Comparison of ENCODE assay signal across 13 mouse cellular contexts in the genomic region with DNA sequence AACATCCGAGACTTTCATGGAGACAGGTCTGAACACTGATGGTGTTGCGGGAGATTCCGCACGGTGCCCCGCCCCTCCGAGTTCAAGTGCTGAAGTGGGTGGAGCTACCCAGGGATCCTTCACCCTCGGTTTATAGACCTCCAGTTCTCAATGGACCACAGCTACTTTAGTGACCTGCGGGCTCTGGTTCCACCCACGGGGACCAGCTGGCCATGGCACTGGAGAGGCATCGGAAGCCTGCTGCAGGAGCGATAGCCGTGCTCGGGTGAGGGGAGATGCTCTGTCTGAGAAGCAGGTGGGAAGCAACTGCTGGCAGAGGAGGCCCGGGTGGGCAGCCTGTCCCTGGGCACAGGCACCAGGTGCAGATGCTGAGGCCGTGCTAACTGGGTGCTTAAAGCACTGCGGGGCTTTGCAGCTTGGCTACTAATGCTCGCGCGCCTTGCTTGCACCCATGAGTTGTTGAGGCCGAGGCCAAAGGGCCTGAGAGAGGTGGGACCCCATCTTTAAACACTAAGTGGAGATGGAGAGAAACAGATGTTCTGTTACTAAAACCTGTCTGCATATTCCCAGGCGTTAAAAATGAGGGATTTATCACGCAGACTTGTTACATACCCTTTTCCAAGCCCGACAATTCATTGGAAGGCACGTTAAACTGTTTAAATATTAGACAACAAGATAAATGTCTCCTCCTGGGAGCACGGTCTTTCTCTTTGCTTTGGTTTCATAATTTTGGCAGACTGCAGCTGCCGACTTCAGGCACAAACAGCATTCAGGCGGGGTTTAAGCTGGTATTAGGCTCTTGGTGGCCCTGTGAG. TPM values are rescaled to one million over a fixed set of nuclear protein-coding genes. Genes with fewer than 3 reads are reported as not detected.
A peak's percentile ranks its signal among the peaks of the same experiment; 100 is the strongest.
DNase-seq lines count a peak whose midpoint lies in the region; ATAC-seq and TF ChIP-seq lines count a peak whose summit lies in the region.
"Had no signal": no experiment of that assay in that cellular context is flagged by ENCODE, and none has a peak within 500 bp of the region (broad histone marks: within the 10 kb centered on the region; RNA-seq: fewer than 3 reads in every experiment).

No protein-coding gene starts in this region.

- TF ChIP-seq POLR2A in small intestine, adult 2 months (IDR thresholded peaks at IDR 0.05; ENCODE audit: low read depth, low read length) = no peak
- TF ChIP-seq POLR2A in heart, adult 2 months (IDR thresholded peaks at IDR 0.05; ENCODE audit: insufficient read depth, low read depth, low read length) = no peak

- DNase-seq in kidney, postnatal 14 days = no peak
- DNase-seq in neural tube, embryonic 10.5 days (ENCODE audit: extremely low spot score, low spot score) = no peak
- peak; percentile 26 for DNase-seq in hindbrain, postnatal 0 days (ENCODE audit: low spot score)
- DNase-seq in spleen, postnatal 14 days (ENCODE audit: low spot score in 2 of 2) = no peak
- no peak for DNase-seq in heart, adult 2 months
- DNase-seq: right cerebral cortex, postnatal 25 days had no signal

- H3K36me3 ChIP-seq in kidney, embryonic 14.5 days (ENCODE audit: control insufficient read depth, insufficient read depth, low read length) = no peaks in the 10 kb centered on the region
- no peaks in the 10 kb centered on the region for H3K36me3 ChIP-seq in neural tube, embryonic 12.5 days
- no peaks in the 10 kb centered on the region for H3K36me3 ChIP-seq in hindbrain, postnatal 0 days (ENCODE audit: insufficient read depth, low read length)
- no peaks in the 10 kb centered on the region for H3K36me3 ChIP-seq in small intestine, adult 2 months (ENCODE audit: control insufficient read depth, insufficient read depth, low read length)
- no peaks in the 10 kb centered on the region for H3K36me3 ChIP-seq in heart, adult 2 months (ENCODE audit: control insufficient read depth, insufficient read depth, low read length)
- H3K36me3 ChIP-seq: forebrain, embryonic 12.5 days; liver, embryonic 12.5 days had no signal

- no peak overlapping the region for H3K27ac ChIP-seq in kidney, embryonic 14.5 days (ENCODE audit: low read depth, low read length)
- H3K27ac ChIP-seq in neural tube, embryonic 12.5 days = no peak overlapping the region
- peak overlapping the region; percentile 26; the same call in 1 of the 2 replicates for H3K27ac ChIP-seq in hindbrain, postnatal 0 days
- no peak overlapping the region for H3K27ac ChIP-seq in small intestine, adult 2 months (ENCODE audit: insufficient read depth, low read depth, low read length)
- H3K27ac ChIP-seq in heart, adult 2 months = no peak overlapping the region
- H3K27ac ChIP-seq: forebrain, embryonic 12.5 days; liver, embryonic 12.5 days had no signal

- ATAC-seq in kidney, embryonic 14.5 days (ENCODE audit: low FRiP score, low TSS enrichment) = peak; percentile 45; the same call in 1 of the 2 replicates
- ATAC-seq in neural tube, embryonic 12.5 days (ENCODE audit: low FRiP score, low read depth) = no peak
- ATAC-seq in hindbrain, postnatal 0 days = no peak
- ATAC-seq: activated CD4-positive, CD25-positive, alpha-beta regulatory T cell, adult 4 months; liver, embryonic 12.5 days had no signal

- H3K79me2 ChIP-seq in heart, adult 2 months (replicated peaks; ENCODE audit: control insufficient read depth, insufficient read depth, low read length) = no peaks in the 10 kb centered on the region

- TF ChIP-seq CTCF in hindbrain, postnatal 0 days (IDR thresholded peaks at IDR 0.05; ENCODE audit: low read depth) = no peak
- no peak for TF ChIP-seq CTCF in small intestine, adult 2 months (IDR thresholded peaks at IDR 0.05; ENCODE audit: extremely low read depth, insufficient read length, insufficient replicate concordance, low read depth, low read length)
- no peak for TF ChIP-seq CTCF in heart, adult 2 months (IDR thresholded peaks at IDR 0.05)

- peaks cover 3% of the 10 kb centered on the region; the same call in 1 of the 2 replicates for H3K4me1 ChIP-seq in kidney, embryonic 14.5 days (ENCODE audit: control insufficient read depth, insufficient read depth, low read length)
- H3K4me1 ChIP-seq in neural tube, embryonic 12.5 days = peaks cover 5% of the 10 kb centered on the region; the same call in 1 of the 2 replicates
- 0 out of 2 replicates have a peak, but pooled peaks cover 5% of the 10 kb centered on the region for H3K4me1 ChIP-seq in hindbrain, postnatal 0 days (ENCODE audit: insufficient read depth, low read length)
- peaks cover 4% of the 10 kb centered on the region for H3K4me1 ChIP-seq in small intestine, adult 2 months (ENCODE audit: control insufficient read depth, insufficient read depth, insufficient read length, low read length)
- H3K4me1 ChIP-seq in heart, adult 2 months (ENCODE audit: control insufficient read depth, insufficient read depth, low read length) = no peaks in the 10 kb centered on the region
- H3K4me1 ChIP-seq: liver, embryonic 12.5 days had no signal

- intact Hi-C loops in heart, adult 2 months (cut with DNase I) = no loop called here

- no peak for TF ChIP-seq EP300 in heart, adult 2 months (IDR thresholded peaks at IDR 0.05; ENCODE audit: insufficient read depth, low read depth, low read length)

- peak overlapping the region; percentile 23; the same call in 1 of the 2 replicates for H3K4me2 ChIP-seq in kidney, embryonic 14.5 days (replicated peaks; ENCODE audit: low read depth, low read length)
- peak overlapping the region; percentile 30; the same call in 1 of the 2 replicates for H3K4me2 ChIP-seq in neural tube, embryonic 12.5 days (replicated peaks)
- H3K4me2 ChIP-seq in hindbrain, postnatal 0 days (ENCODE audit: low read depth, low read length) = peak overlapping the region; percentile 33
- H3K4me2 ChIP-seq: forebrain, embryonic 12.5 days; liver, embryonic 12.5 days had no signal

- no peaks in the 10 kb centered on the region for H3K27me3 ChIP-seq in kidney, embryonic 14.5 days (ENCODE audit: control insufficient read depth, insufficient read depth, low read length)
- no peaks in the 10 kb centered on the region for H3K27me3 ChIP-seq in neural tube, embryonic 12.5 days (replicated peaks)
- H3K27me3 ChIP-seq in hindbrain, postnatal 0 days (ENCODE audit: insufficient read depth, low read length) = no peaks in the 10 kb centered on the region
- H3K27me3 ChIP-seq in small intestine, adult 2 months (ENCODE audit: control insufficient read depth, insufficient read depth, low read length) = no peaks in the 10 kb centered on the region
- H3K27me3 ChIP-seq in heart, adult 2 months (ENCODE audit: control insufficient read depth, insufficient read depth, low read length) = no peaks in the 10 kb centered on the region
- H3K27me3 ChIP-seq: forebrain, embryonic 12.5 days had no signal

- 41% methylated on average over 27 of the region's 27 CpGs for WGBS in kidney, embryonic 14.5 days
- 50% methylated on average over 27 of the region's 27 CpGs for WGBS in neural tube, embryonic 12.5 days
- WGBS in hindbrain, postnatal 0 days = 46% methylated on average over 27 of the region's 27 CpGs
- 41% methylated on average over 27 of the region's 27 CpGs for WGBS in small intestine, adult 2 months
- 65% methylated on average over 27 of the region's 27 CpGs for WGBS in heart, adult 2 months

- no peak overlapping the region for H3K9ac ChIP-seq in kidney, embryonic 14.5 days (ENCODE audit: low read depth, low read length)
- H3K9ac ChIP-seq in neural tube, embryonic 12.5 days = no peak overlapping the region
- H3K9ac ChIP-seq in hindbrain, postnatal 0 days (replicated peaks; ENCODE audit: low read length) = no peak overlapping the region
- H3K9ac ChIP-seq in heart, adult 2 months (ENCODE audit: low read depth, low read length) = no peak overlapping the region
- H3K9ac ChIP-seq: forebrain, embryonic 12.5 days; liver, embryonic 12.5 days had no signal

- no peaks in the 10 kb centered on the region for H3K9me3 ChIP-seq in kidney, embryonic 14.5 days (ENCODE audit: control insufficient read depth, low read length)
- no peaks in the 10 kb centered on the region for H3K9me3 ChIP-seq in neural tube, embryonic 12.5 days
- no peaks in the 10 kb centered on the region for H3K9me3 ChIP-seq in hindbrain, postnatal 0 days (ENCODE audit: low read length)
- H3K9me3 ChIP-seq: forebrain, embryonic 12.5 days; liver, embryonic 12.5 days had no signal

- no peak overlapping the region for H3K4me3 ChIP-seq in kidney, embryonic 14.5 days (ENCODE audit: low read length)
- no peak overlapping the region for H3K4me3 ChIP-seq in neural tube, embryonic 12.5 days
- H3K4me3 ChIP-seq in hindbrain, postnatal 0 days (ENCODE audit: low read length) = peak overlapping the region; percentile 2; the same call in 1 of the 2 replicates
- 0 out of 2 replicates have a peak overlapping the region, but pooled peaks have one; percentile 5 for H3K4me3 ChIP-seq in small intestine, adult 2 months (ENCODE audit: low read depth, low read length)
- H3K4me3 ChIP-seq in heart, adult 2 months = no peak overlapping the region
- H3K4me3 ChIP-seq: forebrain, embryonic 12.5 days; liver, embryonic 12.5 days; myocyte had no signal

RNA-seq across cellular contexts. Expression of gene Gm11541, which starts 2.7 kb away (rescaled TPM):
- polyA plus RNA-seq in kidney, embryonic 14.5 days (2014; fragmentation: Nextera tagmentation; extraction: Ambion mirVana) = 0.23 and 0.99 TPM in 2 replicates
- 0.15 TPM in 1 of 2 replicates, not detected in the other for polyA plus RNA-seq in neural tube, embryonic 12.5 days (2016; fragmentation: Nextera tagmentation; extraction: Ambion mirVana)
- 0.63 TPM in 1 of 2 replicates, not detected in the other for total RNA-seq in hindbrain, postnatal 0 days (2014; rRNA removed)
- polyA plus RNA-seq in hindbrain, postnatal 0 days (2015; fragmentation: Nextera tagmentation; extraction: Ambion mirVana) = 0.39 and 0.42 TPM in 2 replicates
- not detected in 2 replicates for polyA plus RNA-seq in small intestine, adult 2 months (2012; rRNA removed)
- total RNA-seq in heart, adult 2 months (2021) = not detected
- not detected in 2 replicates for polyA plus RNA-seq in heart, adult 2 months (2012; rRNA removed)
- polyA plus RNA-seq: activated CD4-positive, CD25-positive, alpha-beta regulatory T cell, adult 4 months; forebrain, embryonic 12.5 days; liver, embryonic 12.5 days; myocyte had no signal

RNA-seq across cellular contexts. Expression of gene Xylt2, which starts 24.3 kb away (rescaled TPM):
- polyA plus RNA-seq in kidney, embryonic 14.5 days (2014; fragmentation: Nextera tagmentation; extraction: Ambion mirVana) = 16.8 and 18.5 TPM in 2 replicates
- polyA plus RNA-seq in neural tube, embryonic 12.5 days (2016; fragmentation: Nextera tagmentation; extraction: Ambion mirVana) = 18.5 and 19.5 TPM in 2 replicates
- total RNA-seq in hindbrain, postnatal 0 days (2014; rRNA removed) = 44.0 and 53.5 TPM in 2 replicates
- 13.6 and 14.9 TPM in 2 replicates for polyA plus RNA-seq in hindbrain, postnatal 0 days (2015; fragmentation: Nextera tagmentation; extraction: Ambion mirVana)
- polyA plus RNA-seq in small intestine, adult 2 months (2012; rRNA removed) = 12.2 and 27.0 TPM in 2 replicates
- 1 to 10 TPM; 7.2 to 7.9 TPM for total RNA-seq in heart, adult 2 months (2021)
- polyA plus RNA-seq in heart, adult 2 months (2012; rRNA removed) = 11.6 and 12.1 TPM in 2 replicates

RNA-seq across cellular contexts. Expression of gene Cdc34b, which starts 40.0 kb away (rescaled TPM):
- polyA plus RNA-seq in kidney, embryonic 14.5 days (2014; fragmentation: Nextera tagmentation; extraction: Ambion mirVana) = not detected in 2 replicates
- not detected in 2 replicates for polyA plus RNA-seq in neural tube, embryonic 12.5 days (2016; fragmentation: Nextera tagmentation; extraction: Ambion mirVana)
- 0.18 and 1.2 TPM in 2 replicates for total RNA-seq in hindbrain, postnatal 0 days (2014; rRNA removed)
- 0.30 TPM in 1 of 2 replicates, not detected in the other for polyA plus RNA-seq in hindbrain, postnatal 0 days (2015; fragmentation: Nextera tagmentation; extraction: Ambion mirVana)
- polyA plus RNA-seq in small intestine, adult 2 months (2012; rRNA removed) = 0.13 TPM in 1 of 2 replicates, not detected in the other
- 1 to 10 TPM in 1 of 2 experiments, under 1 TPM in 1; 0.97 to 1.0 TPM for total RNA-seq in heart, adult 2 months (2021)
- 0.12 TPM in 1 of 2 replicates, not detected in the other for polyA plus RNA-seq in heart, adult 2 months (2012; rRNA removed)
- polyA plus RNA-seq: activated CD4-positive, CD25-positive, alpha-beta regulatory T cell, adult 4 months; liver, embryonic 12.5 days had no signal

RNA-seq across cellular contexts. Expression of gene Eme1, which starts 47.8 kb away (rescaled TPM):
- polyA plus RNA-seq in kidney, embryonic 14.5 days (2014; fragmentation: Nextera tagmentation; extraction: Ambion mirVana) = 29.9 and 33.6 TPM in 2 replicates
- 19.8 and 23.0 TPM in 2 replicates for polyA plus RNA-seq in neural tube, embryonic 12.5 days (2016; fragmentation: Nextera tagmentation; extraction: Ambion mirVana)
- 3.8 TPM in 2 replicates for total RNA-seq in hindbrain, postnatal 0 days (2014; rRNA removed)
- polyA plus RNA-seq in hindbrain, postnatal 0 days (2015; fragmentation: Nextera tagmentation; extraction: Ambion mirVana) = 1.9 and 2.4 TPM in 2 replicates
- polyA plus RNA-seq in small intestine, adult 2 months (2012; rRNA removed) = 0.85 and 2.8 TPM in 2 replicates
- not detected for total RNA-seq in heart, adult 2 months (2021)
- polyA plus RNA-seq in heart, adult 2 months (2012; rRNA removed) = 0.12 and 0.14 TPM in 2 replicates

RNA-seq across cellular contexts. Expression of gene Mrpl27, which starts 48.0 kb away (rescaled TPM):
- 154 and 193 TPM in 2 replicates for polyA plus RNA-seq in kidney, embryonic 14.5 days (2014; fragmentation: Nextera tagmentation; extraction: Ambion mirVana)
- 128 and 134 TPM in 2 replicates for polyA plus RNA-seq in neural tube, embryonic 12.5 days (2016; fragmentation: Nextera tagmentation; extraction: Ambion mirVana)
- total RNA-seq in hindbrain, postnatal 0 days (2014; rRNA removed) = 36.3 and 61.2 TPM in 2 replicates
- 178 and 182 TPM in 2 replicates for polyA plus RNA-seq in hindbrain, postnatal 0 days (2015; fragmentation: Nextera tagmentation; extraction: Ambion mirVana)
- polyA plus RNA-seq in small intestine, adult 2 months (2012; rRNA removed) = 25.8 and 45.7 TPM in 2 replicates
- 10 to 100 TPM; 54.9 to 59.5 TPM for total RNA-seq in heart, adult 2 months (2021)
- 67.0 and 74.1 TPM in 2 replicates for polyA plus RNA-seq in heart, adult 2 months (2012; rRNA removed)

Comparison
In these comparisons a context has a peak if more than half of its experiments do, and no peak if none do; other contexts are left out.
1. H3K4me3 ChIP-seq: peak in hindbrain, postnatal 0 days (single experiment) and small intestine, adult 2 months (single experiment); none in kidney, embryonic 14.5 days (single experiment), neural tube, embryonic 12.5 days (single experiment) and heart, adult 2 months (single experiment).
2. Peak in every context shown above with its lines, with median percentiles within 50 percentile points of each other: H3K4me2 ChIP-seq.